Mouse (Mus musculus): ENCODE data around the gene Lbhd2.

Lbhd2 gene

GRCm38 (mm10) chr12:111409583-111409982, 3.0 kb downstream of the Lbhd2 start:
- DNase-seq, result no peak

DNA sequence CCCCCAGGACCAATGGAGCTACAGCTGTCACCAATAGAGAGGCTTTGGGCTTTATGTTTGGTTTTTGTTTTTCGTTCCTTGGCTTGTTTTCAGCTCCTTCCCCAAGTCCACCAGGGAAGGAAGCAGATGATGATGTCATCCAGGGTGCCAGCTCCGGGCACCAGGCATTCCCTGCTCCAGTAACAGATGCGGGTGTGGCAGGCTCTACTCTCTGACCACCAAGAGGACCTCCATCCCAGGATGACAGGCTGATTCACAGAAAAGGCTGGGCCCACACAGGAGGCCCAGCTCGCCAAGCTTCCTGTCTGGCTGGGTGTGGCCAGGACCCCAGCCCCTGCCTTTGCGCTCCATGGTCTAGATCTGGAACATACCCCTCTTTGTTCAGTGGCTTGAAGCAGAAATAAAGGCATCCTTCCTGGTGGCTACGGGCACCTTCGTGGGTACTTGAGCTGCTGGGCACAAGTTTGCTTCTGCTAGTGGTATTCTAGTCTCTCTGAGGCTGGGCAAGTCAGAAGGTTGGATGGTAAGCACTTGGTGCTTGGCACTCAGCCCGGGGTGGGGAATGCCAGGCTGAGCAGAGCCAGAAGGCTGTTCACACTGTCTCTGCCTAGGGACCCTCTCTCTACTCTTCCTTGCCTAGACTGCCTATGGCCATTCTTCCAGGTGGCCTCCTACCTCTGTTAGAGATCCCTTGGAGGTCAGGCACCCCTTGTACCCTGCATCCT, 5.2 kb downstream of the Lbhd2 start:
- no peak for DNase-seq

GRCm38 (mm10) chr12:111412581-111413284, 6.1 kb downstream of the Lbhd2 start:
- DNase-seq, result no peak

- DNase-seq, result peak; percentile 93
Measured at GRCm38 (mm10) chr12:111413300-111413699, 6.7 kb downstream of the Lbhd2 start.

DNA sequence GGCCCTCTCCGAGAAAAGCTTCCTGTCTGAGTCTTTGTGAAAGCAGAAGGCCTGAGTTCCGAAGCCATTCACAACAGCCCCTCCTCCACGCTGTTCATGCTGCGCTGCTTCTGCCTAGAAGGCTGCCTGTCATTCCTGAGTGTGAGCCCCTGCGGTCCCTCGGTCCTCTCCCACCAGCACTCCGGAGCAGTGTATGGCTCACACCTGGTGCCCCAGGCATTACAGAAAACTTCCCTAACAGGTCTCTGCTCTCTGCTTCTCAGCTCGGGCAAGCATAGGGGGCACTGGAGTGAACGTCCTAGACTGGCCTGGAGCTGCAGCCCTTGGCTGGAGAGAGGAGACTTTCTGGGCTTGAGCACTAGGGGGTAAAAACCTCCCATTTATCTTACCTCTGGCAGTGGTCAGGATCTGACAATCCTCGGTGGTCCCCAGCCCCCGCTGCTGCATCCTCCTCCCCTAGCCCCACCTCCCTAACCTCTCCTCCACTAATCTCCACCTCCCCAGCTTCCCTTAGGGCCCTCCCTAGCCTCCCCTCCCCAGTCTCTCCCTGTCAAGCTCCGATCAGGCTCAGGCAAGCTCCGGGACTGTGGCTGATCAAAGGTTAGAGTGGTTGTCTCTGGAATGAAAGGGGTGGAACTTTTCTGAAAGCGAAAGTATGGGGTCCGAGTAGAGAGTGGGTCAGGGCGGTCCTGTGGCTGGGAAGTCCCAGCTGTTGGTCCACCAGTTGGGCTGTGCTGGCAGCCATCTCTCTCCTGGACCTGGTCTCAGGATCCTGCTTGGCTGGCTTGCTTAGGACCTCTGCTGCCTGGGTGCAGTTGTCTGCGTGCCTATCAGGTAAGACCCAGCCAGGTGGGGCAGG, 10.5 kb downstream of the Lbhd2 start, which contains the start of gene Exoc3l4:
TSS of gene Exoc3l4 (plus strand) at position 97 of the 859 bp plus-strand sequence.
- DNase-seq, result peak; percentile 54

- no peak for DNase-seq
Measured at GRCm38 (mm10) chr12:111419918-111420317, 13.3 kb downstream of the Lbhd2 start.

DNA sequence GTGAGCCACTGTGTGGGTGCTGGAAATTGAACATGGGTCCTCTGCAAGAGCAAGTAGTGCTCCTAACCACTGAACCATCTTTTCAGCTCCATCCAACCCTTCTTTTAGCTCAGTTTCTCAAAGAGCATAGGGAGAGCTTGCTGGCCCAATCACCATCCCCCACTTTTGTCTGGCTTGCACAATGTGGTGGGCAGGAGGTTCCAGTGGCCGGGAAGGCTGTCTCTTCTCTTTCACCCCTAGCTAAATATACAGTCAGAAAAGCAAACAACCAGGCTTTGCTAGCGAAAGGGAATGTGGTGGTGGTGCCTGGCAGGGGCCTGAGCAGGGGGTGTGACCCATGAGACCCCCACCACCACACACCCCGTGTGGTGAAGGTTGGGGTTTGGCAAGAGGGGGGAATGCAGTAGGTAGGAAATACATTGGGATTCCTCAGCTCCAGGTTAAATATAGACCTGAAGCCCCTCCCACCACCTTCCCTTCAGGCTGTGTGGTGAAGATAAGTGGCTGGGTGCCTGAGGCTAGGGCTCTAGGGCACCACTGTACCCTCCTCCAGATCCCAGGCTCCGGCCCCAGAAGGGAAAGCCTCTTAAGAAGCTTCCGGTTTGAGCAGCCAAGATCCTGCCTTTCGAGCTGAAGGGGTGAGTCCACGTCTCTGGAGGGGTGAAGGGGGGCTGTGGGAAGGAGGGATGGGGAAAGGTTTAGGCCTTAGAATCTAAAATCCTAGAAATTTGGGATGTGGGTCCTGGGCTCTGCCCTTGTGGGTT, 14.5 kb downstream of the Lbhd2 start:
- no peak for DNase-seq

DNA sequence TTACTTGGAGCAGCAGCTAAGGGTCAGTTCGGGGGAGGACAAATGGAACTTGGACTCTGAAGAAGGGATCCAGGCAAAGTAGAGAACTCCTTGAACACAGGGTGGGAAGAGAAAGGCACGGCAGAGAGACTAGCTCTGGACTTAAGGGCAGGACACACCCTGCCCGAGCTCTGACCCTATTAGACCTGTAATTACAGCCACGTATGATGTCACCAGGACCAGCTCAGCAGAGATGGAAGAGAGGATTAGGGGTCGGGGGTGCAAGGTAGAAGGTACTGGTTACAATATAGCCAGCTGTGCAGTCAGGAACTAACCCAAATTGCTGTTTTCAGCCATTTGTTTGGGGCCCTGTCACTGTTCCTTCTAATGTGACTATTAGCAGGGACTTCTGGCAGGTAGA, 16.2 kb downstream of the Lbhd2 start:
- DNase-seq, result no peak

- no peak for DNase-seq
Measured at GRCm38 (mm10) chr12:111423570-111424129, 17.0 kb downstream of the Lbhd2 start.

DNA sequence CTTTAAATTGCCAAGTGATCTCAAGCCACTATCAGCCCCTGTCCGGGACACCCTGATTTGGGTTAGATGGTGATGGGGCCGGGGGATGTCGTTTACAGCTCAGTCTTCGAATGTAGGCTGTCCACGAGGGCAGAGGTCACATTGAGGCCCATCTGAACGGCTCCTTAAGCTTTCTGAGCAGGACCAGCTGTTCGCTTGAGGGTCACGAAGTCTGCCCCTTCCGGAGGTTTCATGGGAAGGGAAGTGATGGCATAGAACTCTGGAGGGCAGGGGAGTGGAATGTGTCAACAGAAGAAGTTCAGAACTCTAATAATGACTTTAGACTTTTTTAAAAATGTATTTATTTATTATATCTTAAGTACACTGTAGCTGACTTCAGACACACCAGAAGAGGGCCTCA, 17.9 kb downstream of the Lbhd2 start:
- no peak for DNase-seq

DNA sequence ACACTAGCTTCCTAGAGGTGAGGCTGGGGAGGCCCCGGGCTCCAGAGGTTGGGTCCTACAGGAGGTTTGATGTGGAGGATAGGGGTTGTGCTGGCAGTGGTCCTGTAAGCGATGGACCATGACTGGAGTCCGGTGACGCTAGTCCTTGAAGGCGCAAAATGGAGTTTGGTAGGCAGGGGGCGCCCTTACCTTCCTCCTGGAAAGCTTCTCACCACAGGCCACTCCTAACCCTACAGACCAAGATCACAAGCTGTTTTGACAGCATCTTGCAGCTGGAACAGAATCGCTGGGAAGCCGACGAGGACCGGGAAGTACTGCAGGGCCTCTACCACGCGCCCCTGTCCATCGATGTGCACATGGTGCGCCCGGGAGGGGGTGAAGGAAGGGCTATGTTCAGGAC, 18.6 kb downstream of the Lbhd2 start:
- peak; percentile 83 for DNase-seq

DNA sequence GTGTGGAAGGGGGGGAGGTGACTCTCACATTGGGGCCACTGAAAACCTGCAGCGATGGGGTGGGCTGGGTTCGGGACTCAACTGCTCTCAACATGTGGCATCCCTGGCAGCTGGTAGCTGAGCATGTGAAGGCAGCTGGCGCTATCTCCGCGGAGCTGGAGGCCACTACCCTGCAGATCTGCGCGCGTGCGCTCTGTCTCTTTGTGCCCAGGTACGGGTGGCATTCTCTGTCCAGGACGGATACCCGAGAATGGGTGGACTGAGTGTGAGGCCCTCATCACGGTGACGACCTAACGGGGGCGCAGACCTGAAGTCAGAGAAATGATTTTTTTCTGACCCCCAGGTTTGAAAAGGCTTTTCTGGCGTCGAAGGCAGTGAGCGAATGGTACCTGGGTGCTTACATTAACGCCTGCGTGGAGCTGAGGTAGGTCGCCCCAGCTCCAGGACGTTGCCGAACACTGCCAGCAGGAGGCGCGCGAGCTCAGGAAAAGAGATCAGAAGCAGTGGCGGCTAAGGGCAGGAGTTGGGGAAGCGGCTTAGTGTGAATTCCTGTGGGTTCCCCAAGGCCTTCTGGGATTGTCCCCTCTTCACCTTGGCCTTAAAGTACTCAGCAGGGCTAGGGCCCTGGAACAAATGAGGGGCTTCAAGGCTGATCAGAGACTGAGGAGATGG, 19.3 kb downstream of the Lbhd2 start:
- DNase-seq, result peak; percentile 86

GRCm38 (mm10) chr12:111427438-111428113, 21.0 kb downstream of the Lbhd2 start:
- DNase-seq, result no peak

- DNase-seq, result no peak
Measured at GRCm38 (mm10) chr12:111428364-111428763, 21.8 kb downstream of the Lbhd2 start.

- peak; percentile 70 for DNase-seq
Measured at GRCm38 (mm10) chr12:111428961-111429911, 22.6 kb downstream of the Lbhd2 start.

GRCm38 (mm10) chr12:111430049-111430867, 23.6 kb downstream of the Lbhd2 start:
- no peak for DNase-seq

- no peak for DNase-seq
Measured at GRCm38 (mm10) chr12:111430868-111431817, 24.5 kb downstream of the Lbhd2 start.

DNA sequence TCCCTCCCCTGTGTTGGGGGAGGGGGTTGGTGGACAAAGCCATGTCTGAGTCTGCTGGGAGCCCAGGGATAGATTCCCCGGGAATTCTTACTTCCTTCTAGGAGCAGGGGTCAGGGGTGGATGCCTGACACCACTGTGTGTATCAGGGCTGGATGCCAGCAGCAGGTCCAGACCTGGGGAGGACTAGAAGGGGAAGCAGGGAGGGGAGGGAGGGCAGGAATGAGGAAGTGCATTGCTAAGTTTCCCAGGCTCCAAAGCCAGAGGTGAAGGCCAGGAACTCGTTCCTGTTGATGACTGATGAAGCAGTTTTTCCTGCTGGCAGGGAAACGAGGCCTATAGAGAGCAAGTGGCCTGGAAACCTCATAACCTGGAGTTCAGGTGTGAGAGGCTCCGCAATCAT, 25.5 kb downstream of the Lbhd2 start:
- no peak for DNase-seq

All from retina, postnatal 1 day (tissue).